Mouse (Mus musculus): ENCODE data around the gene Hoxd9. TPM values are rescaled to one million over a fixed set of nuclear protein-coding genes. Genes with fewer than 3 reads are reported as not detected.

The Hoxd9 gene
- polyA plus RNA-seq, 1 experiment from 2014 or later, result 1.4 TPM

- under 1% methylated on average over 40 of the region's 43 CpGs for WGBS
- Histone ChIP-seq H3K9ac (no peak overlapping the region), H3K36me3 (no peaks in the 10 kb centered on the region), H3K27me3 (peaks cover 98% of the 10 kb centered on the region), H3K4me3 (peak overlapping the region; percentile 33), H3K4me2 (peak overlapping the region; percentile 54), H3K27ac (no peak overlapping the region), H3K4me1 (peaks cover 5% of the 10 kb centered on the region), H3K9me3 (no peaks in the 10 kb centered on the region)
- ATAC-seq (ENCODE audit: insufficient number of reproducible peaks, insufficient read depth, low FRiP score, low TSS enrichment, low read depth), result no peak
These were observed 29.6 kb downstream of the Hoxd9 start for GRCm38 (mm10) chr2:74726973-74727639.

GRCm38 (mm10) chr2:74727640-74728302, 30.2 kb downstream of the Hoxd9 start:
- no peaks in the 10 kb centered on the region for H3K9me3 ChIP-seq
- H3K4me2 ChIP-seq, result peak overlapping the region; percentile 54
- ATAC-seq (ENCODE audit: insufficient number of reproducible peaks, insufficient read depth, low FRiP score, low TSS enrichment, low read depth), result no peak
- no peak overlapping the region for H3K27ac ChIP-seq
- H3K36me3 ChIP-seq, result no peaks in the 10 kb centered on the region
- peak overlapping the region; percentile 33 for H3K4me3 ChIP-seq
- peaks cover 8% of the 10 kb centered on the region for H3K4me1 ChIP-seq
- H3K27me3 ChIP-seq, result peaks cover 98% of the 10 kb centered on the region
- H3K9ac ChIP-seq, result no peak overlapping the region
- under 1% methylated on average over 24 of the region's 25 CpGs for WGBS

- Histone ChIP-seq H3K4me1 (peaks cover 9% of the 10 kb centered on the region), H3K4me3 (no peak overlapping the region), H3K4me2 (no peak overlapping the region), H3K27me3 (peaks cover 98% of the 10 kb centered on the region), H3K36me3 (no peaks in the 10 kb centered on the region), H3K9ac (no peak overlapping the region), H3K9me3 (no peaks in the 10 kb centered on the region), H3K27ac (no peak overlapping the region)
- 4% methylated on average over 13 of the region's 13 CpGs for WGBS
- ATAC-seq (ENCODE audit: insufficient number of reproducible peaks, insufficient read depth, low FRiP score, low TSS enrichment, low read depth), result 0 out of 2 replicates have a peak, but pooled peaks have one; percentile 26
These were observed 30.8 kb downstream of the Hoxd9 start for GRCm38 (mm10) chr2:74728303-74728680.

GRCm38 (mm10) chr2:74730331-74730730, 32.8 kb downstream of the Hoxd9 start:
- no peak overlapping the region for H3K9ac ChIP-seq
- no peak overlapping the region for H3K4me3 ChIP-seq
- no peaks in the 10 kb centered on the region for H3K9me3 ChIP-seq
- H3K36me3 ChIP-seq, result no peaks in the 10 kb centered on the region
- no peak for ATAC-seq (ENCODE audit: insufficient number of reproducible peaks, insufficient read depth, low FRiP score, low TSS enrichment, low read depth)
- no peak overlapping the region for H3K4me2 ChIP-seq
- H3K4me1 ChIP-seq, result peaks cover 11% of the 10 kb centered on the region
- peaks cover 98% of the 10 kb centered on the region for H3K27me3 ChIP-seq
- H3K27ac ChIP-seq, result no peak overlapping the region
- 7% methylated on average over 8 of the region's 8 CpGs for WGBS

- Histone ChIP-seq H3K4me2 (no peak overlapping the region), H3K9ac (no peak overlapping the region), H3K27me3 (peaks cover 98% of the 10 kb centered on the region), H3K27ac (no peak overlapping the region), H3K9me3 (no peaks in the 10 kb centered on the region), H3K36me3 (no peaks in the 10 kb centered on the region), H3K4me3 (no peak overlapping the region), H3K4me1 (peaks cover 18% of the 10 kb centered on the region)
- no peak for ATAC-seq (ENCODE audit: insufficient number of reproducible peaks, insufficient read depth, low FRiP score, low TSS enrichment, low read depth)
These were observed 33.5 kb downstream of the Hoxd9 start for GRCm38 (mm10) chr2:74731055-74731454.

GRCm38 (mm10) chr2:74731799-74732512, 34.4 kb downstream of the Hoxd9 start:
- Histone ChIP-seq H3K4me2 (no peak overlapping the region), H3K36me3 (no peaks in the 10 kb centered on the region), H3K9me3 (no peaks in the 10 kb centered on the region), H3K4me1 (peaks cover 22% of the 10 kb centered on the region), H3K9ac (no peak overlapping the region), H3K27ac (no peak overlapping the region), H3K4me3 (no peak overlapping the region), H3K27me3 (peaks cover 98% of the 10 kb centered on the region)
- ATAC-seq (ENCODE audit: insufficient number of reproducible peaks, insufficient read depth, low FRiP score, low TSS enrichment, low read depth), result no peak
- WGBS, result 6% methylated on average over 9 of the region's 9 CpGs

GRCm38 (mm10) chr2:74732513-74733316, 35.2 kb downstream of the Hoxd9 start:
- Histone ChIP-seq H3K36me3 (no peaks in the 10 kb centered on the region), H3K9me3 (no peaks in the 10 kb centered on the region), H3K27me3 (peaks cover 98% of the 10 kb centered on the region), H3K4me3 (0 out of 2 replicates have a peak overlapping the region, but pooled peaks have one; percentile 10), H3K27ac (no peak overlapping the region), H3K4me1 (peaks cover 17% of the 10 kb centered on the region), H3K4me2 (peak overlapping the region; percentile 22), H3K9ac (no peak overlapping the region)
- WGBS, result 1% methylated on average over 50 of the region's 52 CpGs
- ATAC-seq (ENCODE audit: insufficient number of reproducible peaks, insufficient read depth, low FRiP score, low TSS enrichment, low read depth), result no peak

- H3K9ac ChIP-seq, result no peak overlapping the region
- H3K9me3 ChIP-seq, result no peaks in the 10 kb centered on the region
- H3K4me3 ChIP-seq, result no peak overlapping the region
- no peak overlapping the region for H3K4me2 ChIP-seq
- H3K27me3 ChIP-seq, result peaks cover 98% of the 10 kb centered on the region
- peaks cover 17% of the 10 kb centered on the region for H3K4me1 ChIP-seq
- WGBS, result under 1% methylated on average over 16 of the region's 16 CpGs
- no peaks in the 10 kb centered on the region for H3K36me3 ChIP-seq
- ATAC-seq (ENCODE audit: insufficient number of reproducible peaks, insufficient read depth, low FRiP score, low TSS enrichment, low read depth), result no peak
- H3K27ac ChIP-seq, result no peak overlapping the region
These were observed 35.8 kb downstream of the Hoxd9 start for GRCm38 (mm10) chr2:74733317-74733661.

GRCm38 (mm10) chr2:74733765-74734164, 36.2 kb downstream of the Hoxd9 start:
- Histone ChIP-seq H3K27me3 (peaks cover 98% of the 10 kb centered on the region), H3K4me1 (peaks cover 17% of the 10 kb centered on the region), H3K27ac (no peak overlapping the region), H3K4me2 (no peak overlapping the region), H3K4me3 (no peak overlapping the region), H3K36me3 (no peaks in the 10 kb centered on the region), H3K9me3 (no peaks in the 10 kb centered on the region), H3K9ac (no peak overlapping the region)
- WGBS, result 2% methylated on average over 6 of the region's 6 CpGs
- no peak for ATAC-seq (ENCODE audit: insufficient number of reproducible peaks, insufficient read depth, low FRiP score, low TSS enrichment, low read depth)

GRCm38 (mm10) chr2:74734451-74734850, 36.9 kb downstream of the Hoxd9 start:
- no peak for ATAC-seq (ENCODE audit: insufficient number of reproducible peaks, insufficient read depth, low FRiP score, low TSS enrichment, low read depth)
- Histone ChIP-seq H3K9ac (no peak overlapping the region), H3K36me3 (no peaks in the 10 kb centered on the region), H3K27ac (no peak overlapping the region), H3K9me3 (no peaks in the 10 kb centered on the region), H3K4me2 (no peak overlapping the region), H3K4me3 (no peak overlapping the region), H3K27me3 (peaks cover 98% of the 10 kb centered on the region), H3K4me1 (peaks cover 17% of the 10 kb centered on the region)
- 2% methylated on average over 13 of the region's 13 CpGs for WGBS

- H3K4me2 ChIP-seq, result peak overlapping the region; percentile 46; the same call in 1 of the 2 replicates
- ATAC-seq (ENCODE audit: insufficient number of reproducible peaks, insufficient read depth, low FRiP score, low TSS enrichment, low read depth), result no peak
- no peak overlapping the region for H3K27ac ChIP-seq
- peaks cover 17% of the 10 kb centered on the region for H3K4me1 ChIP-seq
- H3K9ac ChIP-seq, result no peak overlapping the region
- no peak overlapping the region for H3K4me3 ChIP-seq
- H3K27me3 ChIP-seq, result peaks cover 100% of the 10 kb centered on the region
- WGBS, result 3% methylated on average over 27 of the region's 27 CpGs
- H3K36me3 ChIP-seq, result no peaks in the 10 kb centered on the region
- H3K9me3 ChIP-seq, result no peaks in the 10 kb centered on the region
These were observed 37.7 kb downstream of the Hoxd9 start for GRCm38 (mm10) chr2:74734996-74735811.

Measured in embryonic facial prominence, embryonic 13.5 days (tissue).